Mouse (Mus musculus): ENCODE data around the gene Ifi27l2a. TPM values are rescaled to one million over a fixed set of nuclear protein-coding genes. Genes with fewer than 3 reads are reported as not detected.

The Ifi27l2a gene
- polyA plus RNA-seq, 1 experiment: 286 TPM

GRCm38 (mm10) chr12:103395486-103396275 is 47.8 kb downstream of the Ifi27l2a start:
- Histone ChIP-seq H3K4me1 (ENCODE audit: control insufficient read depth, insufficient read depth, insufficient read length, low read length) (no peaks in the 10 kb centered on the region), H3K36me3 (ENCODE audit: control insufficient read depth, insufficient read depth, low read length) (no peaks in the 10 kb centered on the region), H3K27me3 (ENCODE audit: control insufficient read depth, insufficient read depth, low read length) (no peaks in the 10 kb centered on the region), H3K4me3 (ENCODE audit: low read depth, low read length) (no peak overlapping the region), H3K27ac (ENCODE audit: insufficient read depth, low read depth, low read length) (no peak overlapping the region)
- 70% methylated on average over 12 of the region's 12 CpGs for WGBS
- TF ChIP-seq POLR2A (IDR thresholded peaks at IDR 0.05; ENCODE audit: low read depth, low read length) (no peak), CTCF (IDR thresholded peaks at IDR 0.05; ENCODE audit: extremely low read depth, insufficient read length, insufficient replicate concordance, low read depth, low read length) (no peak)

- 34% methylated on average over 6 of the region's 6 CpGs for WGBS
- H3K4me3 ChIP-seq (ENCODE audit: low read depth, low read length): no peak overlapping the region
- H3K27me3 ChIP-seq (ENCODE audit: control insufficient read depth, insufficient read depth, low read length): no peaks in the 10 kb centered on the region
- no peaks in the 10 kb centered on the region for H3K36me3 ChIP-seq (ENCODE audit: control insufficient read depth, insufficient read depth, low read length)
- H3K4me1 ChIP-seq (ENCODE audit: control insufficient read depth, insufficient read depth, insufficient read length, low read length): peaks cover 6% of the 10 kb centered on the region; the same call in 1 of the 2 replicates
- no peak overlapping the region for H3K27ac ChIP-seq (ENCODE audit: insufficient read depth, low read depth, low read length)
- no peak for TF ChIP-seq POLR2A (IDR thresholded peaks at IDR 0.05; ENCODE audit: low read depth, low read length)
- TF ChIP-seq CTCF (IDR thresholded peaks at IDR 0.05; ENCODE audit: extremely low read depth, insufficient read length, insufficient replicate concordance, low read depth, low read length): no peak
These were observed 50.0 kb downstream of the Ifi27l2a start for GRCm38 (mm10) chr12:103393528-103393927.

Other genes with a start within 250 kb of the Ifi27l2a start
- gene Prima1, start 201.5 kb downstream of the Ifi27l2a start, polyA plus RNA-seq (2012; rRNA removed): 0.18 and 1.3 TPM in 2 replicates
- gene Fam181a, start 132.7 kb downstream of the Ifi27l2a start, polyA plus RNA-seq (2012; rRNA removed): not detected in 2 replicates
- 75.6 and 106 TPM in 2 replicates for gene Asb2, start 87.7 kb downstream of the Ifi27l2a start, polyA plus RNA-seq (2012; rRNA removed)
- gene Otub2, start 55.0 kb downstream of the Ifi27l2a start, polyA plus RNA-seq (2012; rRNA removed): 0.75 and 0.85 TPM in 2 replicates
- gene 9330161L09Rik, start 35.9 kb downstream of the Ifi27l2a start, polyA plus RNA-seq (2012; rRNA removed): 0.39 and 0.42 TPM in 2 replicates
- 12.5 and 21.8 TPM in 2 replicates for gene Ddx24, start 17.9 kb downstream of the Ifi27l2a start, polyA plus RNA-seq (2012; rRNA removed)
- 96.5 and 170 TPM in 2 replicates for gene Ifi27, start 9.5 kb downstream of the Ifi27l2a start, polyA plus RNA-seq (2012; rRNA removed)
- 652 and 1,447 TPM in 2 replicates for gene Ifi27l2b, start 13.5 kb upstream of the Ifi27l2a start, polyA plus RNA-seq (2012; rRNA removed)
- 0.06 and 0.24 TPM in 2 replicates for gene Ppp4r4, start 88.6 kb upstream of the Ifi27l2a start, polyA plus RNA-seq (2012; rRNA removed)
- gene Serpina10, start 187.8 kb upstream of the Ifi27l2a start, polyA plus RNA-seq (2012; rRNA removed): 0.25 TPM in 1 of 2 replicates, not detected in the other
- gene Serpina6, start 213.5 kb upstream of the Ifi27l2a start, polyA plus RNA-seq (2012; rRNA removed): not detected in 2 replicates
- gene Serpina16, start 232.5 kb upstream of the Ifi27l2a start, polyA plus RNA-seq (2012; rRNA removed): not detected in 2 replicates